22 mouse cellular contexts compared by ENCODE assay signal in the genomic region with DNA sequence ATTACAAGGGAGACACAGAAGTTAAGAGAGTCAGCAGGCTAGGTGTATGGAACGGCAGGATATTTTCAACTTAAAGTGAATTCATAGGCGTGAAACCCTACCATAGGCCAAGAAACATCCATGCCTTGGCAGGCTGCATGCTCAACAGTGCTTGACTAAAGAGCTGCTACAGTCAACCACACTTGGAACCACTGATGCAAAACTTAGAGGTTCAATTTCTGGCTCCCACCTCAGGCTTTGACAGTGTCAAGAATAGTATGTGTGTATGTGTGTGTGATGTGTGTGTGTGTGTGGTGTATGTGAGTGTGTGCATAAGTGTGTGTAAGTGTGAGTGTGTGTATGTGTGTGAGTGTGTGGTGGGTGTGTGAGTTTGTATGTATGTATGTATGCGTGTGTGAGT.
"Had no signal": no experiment of that assay in that cellular context is flagged by ENCODE, and none has a peak within 500 bp of the region (broad histone marks: within the 10 kb centered on the region; RNA-seq: fewer than 3 reads in every experiment).

No protein-coding gene starts in this region.

- H3K4me2 ChIP-seq: heart, embryonic 11.5 days; heart, embryonic 13.5 days; heart, embryonic 15.5 days; hindbrain, embryonic 13.5 days; hindbrain, embryonic 15.5 days; limb, embryonic 13.5 days; limb, embryonic 15.5 days; liver, embryonic 12.5 days had no signal

- H3K27me3 ChIP-seq: heart, embryonic 13.5 days; heart, embryonic 15.5 days; hindbrain, embryonic 13.5 days; hindbrain, embryonic 15.5 days; limb, embryonic 13.5 days; limb, embryonic 15.5 days; liver, embryonic 12.5 days had no signal

- DNase-seq: forebrain, postnatal 0 days; gastrocnemius, postnatal 14 days; gastrocnemius, postnatal 36 days; heart, adult 2 months; heart, postnatal 14 days; heart, postnatal 36 days; kidney, adult 18-20 months; kidney, postnatal 10 days; layer of hippocampus, adult 9-11 months; layer of hippocampus, postnatal 36 days; left cerebral cortex, postnatal 4 days had no signal

- H3K9me3 ChIP-seq: heart, embryonic 13.5 days; heart, embryonic 15.5 days; hindbrain, embryonic 13.5 days; hindbrain, embryonic 15.5 days; limb, embryonic 15.5 days; liver, embryonic 12.5 days had no signal

- H3K4me1 ChIP-seq: heart, embryonic 13.5 days; heart, embryonic 15.5 days; hindbrain, embryonic 13.5 days; hindbrain, embryonic 15.5 days; limb, embryonic 15.5 days; liver, embryonic 12.5 days had no signal

- H3K27ac ChIP-seq: heart, adult 2 months; heart, embryonic 13.5 days; heart, embryonic 15.5 days; hindbrain, embryonic 13.5 days; hindbrain, embryonic 15.5 days; hindbrain, postnatal 0 days; limb, embryonic 13.5 days; limb, embryonic 15.5 days; liver, embryonic 12.5 days; liver, embryonic 14.5 days had no signal

- ATAC-seq: forebrain, postnatal 0 days; hindbrain, postnatal 0 days; intestine, embryonic 16.5 days; liver, embryonic 12.5 days had no signal

- H3K9ac ChIP-seq: forebrain, postnatal 0 days; heart, embryonic 13.5 days; heart, embryonic 15.5 days; hindbrain, embryonic 13.5 days; hindbrain, embryonic 15.5 days; limb, embryonic 13.5 days; limb, embryonic 15.5 days; liver, embryonic 12.5 days; liver, embryonic 14.5 days had no signal

- H3K36me3 ChIP-seq: heart, embryonic 13.5 days; heart, embryonic 15.5 days; hindbrain, embryonic 13.5 days; hindbrain, embryonic 15.5 days; limb, embryonic 13.5 days; limb, embryonic 15.5 days; liver, embryonic 12.5 days had no signal

- H3K4me3 ChIP-seq: heart, adult 2 months; heart, embryonic 13.5 days; heart, embryonic 15.5 days; hindbrain, embryonic 13.5 days; hindbrain, embryonic 15.5 days; limb, embryonic 13.5 days; limb, embryonic 15.5 days; liver, embryonic 12.5 days had no signal
